Mouse (Mus musculus): Measurements from ENCODE around the gene Vmn1r227. TPM values are rescaled to one million over a fixed set of nuclear protein-coding genes. Genes with fewer than 3 reads are reported as not detected.

Vmn1r227 gene
- total RNA-seq (2022), result not detected

DNA sequence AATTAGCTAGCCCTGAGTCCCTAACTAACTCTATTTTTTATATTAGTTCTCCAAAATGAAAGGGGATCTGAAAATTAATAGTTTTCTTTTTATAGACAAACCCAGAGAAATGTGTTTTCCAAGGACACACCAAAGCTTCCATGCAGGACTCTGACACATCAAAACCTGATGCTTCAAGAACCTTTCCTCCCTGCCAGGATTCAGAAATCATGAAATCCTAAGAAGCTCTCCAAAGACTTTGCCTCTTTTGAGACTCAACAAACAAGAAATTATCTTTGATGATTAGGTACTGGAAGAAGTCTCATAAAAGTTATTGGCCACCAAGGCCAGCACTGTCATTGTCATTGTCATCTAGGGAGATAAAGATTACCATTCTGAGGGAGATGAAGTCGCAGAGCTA, at the start of gene Vmn1r227:
Gene Vmn1r227 (plus strand): TSS at position 301 of the 400 bp plus-strand sequence.
- DNase-seq, result no peak

DNA sequence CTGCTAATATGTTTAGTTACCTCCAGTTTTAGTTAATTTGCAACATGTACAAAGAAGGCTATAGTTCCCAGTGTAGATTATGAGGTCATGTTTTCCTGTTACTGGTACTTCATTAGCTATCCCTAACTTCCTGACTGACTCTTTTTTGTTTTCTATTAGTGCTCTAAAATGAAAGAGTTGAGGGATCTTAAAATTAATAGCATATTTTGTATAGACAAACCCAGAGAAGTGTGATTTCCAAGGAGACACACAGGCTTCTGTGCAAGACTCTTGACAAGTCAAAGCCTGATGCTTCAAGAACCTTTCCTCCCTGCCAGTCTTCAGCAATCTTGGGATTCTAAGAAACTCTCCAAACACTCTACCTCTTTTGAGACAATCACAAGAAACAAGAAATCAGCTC, 47.1 kb upstream of the Vmn1r227 start, which contains the start of gene Vmn1r226:
Gene Vmn1r226 (plus strand): TSS at position 301 of the 400 bp plus-strand sequence.
- no peak for DNase-seq

DNA sequence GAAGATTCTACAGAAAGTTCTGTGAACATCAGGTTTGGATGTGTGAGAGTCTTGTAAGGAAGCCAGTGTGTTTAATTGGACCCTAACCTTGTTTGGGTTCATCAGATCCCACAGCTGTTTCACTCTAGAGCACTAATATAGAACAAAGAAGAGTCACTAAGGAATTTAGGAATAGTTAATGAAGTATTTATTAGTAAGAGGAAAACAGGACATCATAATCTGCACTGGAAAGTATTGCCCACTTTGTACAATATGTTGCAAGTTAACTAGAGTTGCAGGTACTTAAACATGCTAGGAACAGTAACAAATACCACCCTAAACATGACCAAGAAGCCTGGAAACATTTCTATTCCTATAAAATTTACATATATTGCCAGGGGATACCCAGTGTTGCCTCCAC, 56.4 kb downstream of the Vmn1r227 start, which contains the start of gene Vmn1r228:
Gene Vmn1r228 (minus strand): TSS at position 101 of the 400 bp plus-strand sequence.
- no peak for DNase-seq

Other genes starting within 250 kb of the Vmn1r227 start
- gene Vmn2r108, start 248.5 kb upstream of the Vmn1r227 start, total RNA-seq (2022), result not detected
- gene Vmn1r225, start 231.7 kb upstream of the Vmn1r227 start, total RNA-seq (2022), result not detected
- not detected for gene Vmn2r109, start 165.1 kb upstream of the Vmn1r227 start, total RNA-seq (2022)
- gene Vmn2r110, start 133.4 kb upstream of the Vmn1r227 start, total RNA-seq (2022), result not detected
- not detected for gene Fpr-rs3, start 105.0 kb upstream of the Vmn1r227 start, total RNA-seq (2022)
- gene Vmn1r226, start 47.0 kb upstream of the Vmn1r227 start, total RNA-seq (2022), result not detected
- gene Vmn1r228, start 56.3 kb downstream of the Vmn1r227 start, total RNA-seq (2022), result not detected
- under 1 TPM in 1 of 4 experiments, not detected in 3; 0.03 TPM for gene Vmn1r229, start 81.7 kb downstream of the Vmn1r227 start, total RNA-seq (2022)
- gene Vmn1r230, start 110.6 kb downstream of the Vmn1r227 start, total RNA-seq (2022), result not detected
- not detected for gene Vmn1r231, start 175.2 kb downstream of the Vmn1r227 start, total RNA-seq (2022)
- gene Vmn1r232, start 189.9 kb downstream of the Vmn1r227 start, total RNA-seq (2022), result under 1 TPM in 1 of 4 experiments, not detected in 3; 0.18 TPM
- gene Ppp2r1a, start 215.5 kb downstream of the Vmn1r227 start, total RNA-seq (2022), result 100 to 1,000 TPM; 250 to 386 (median 301) TPM

All from adrenal gland, adult 8-10 months (tissue).